In genomic region chr13:51645872-51646271, GRCm38 (mm10) we compare ENCODE assay signal across 8 mouse cellular contexts. TPM values are rescaled to one million over a fixed set of nuclear protein-coding genes. Genes with fewer than 3 reads are reported as not detected.
DNase-seq lines count a peak whose midpoint lies in the region; ATAC-seq and TF ChIP-seq lines count a peak whose summit lies in the region.

No protein-coding gene starts in this region.

- peak overlapping the region; percentile 64 for H3K4me3 ChIP-seq in layer of hippocampus, adult 2 months
- peak overlapping the region; percentile 81 for H3K4me3 ChIP-seq in hindbrain, embryonic 12.5 days
- H3K4me3 ChIP-seq in liver, embryonic 14.5 days (ENCODE audit: insufficient read depth in 1 of 2, low read depth in 2 of 2, low read length in 2 of 2) = peak overlapping the region; percentile 87 to 99
- H3K4me3 ChIP-seq in stomach, embryonic 15.5 days (replicated peaks) = peak overlapping the region; percentile 66

- DNase-seq in layer of hippocampus, adult 2 months (ENCODE audit: low spot score in 2 of 2) = no peak
- DNase-seq in layer of hippocampus, adult 11-12 months (ENCODE audit: low spot score) = no peak
- peak; percentile 59 for DNase-seq in c-Kit-positive CD71-positive TER-119-positive erythroid progenitor cells, embryonic 14.5 days (ENCODE audit: low spot score)
- DNase-seq in liver, embryonic 14.5 days (ENCODE audit: low read depth in 3 of 3, low spot score in 3 of 3) = peak; percentile 60 to 69 (median 67)
- DNase-seq in cerebellum, adult 9-11 months = no peak
- no peak for DNase-seq in layer of hippocampus, adult 18-20 months (ENCODE audit: low spot score in 2 of 2)

- no peak overlapping the region for H3K27ac ChIP-seq in layer of hippocampus, adult 2 months
- no peak overlapping the region for H3K27ac ChIP-seq in hindbrain, embryonic 12.5 days
- H3K27ac ChIP-seq in liver, embryonic 14.5 days = peak overlapping the region; percentile 94
- peak overlapping the region; percentile 78 for H3K27ac ChIP-seq in stomach, embryonic 15.5 days

- TF ChIP-seq CTCF in layer of hippocampus, adult 2 months (conservative IDR thresholded peaks at IDR 0.05) = no peak
- TF ChIP-seq CTCF in liver, embryonic 14.5 days (IDR thresholded peaks at IDR 0.05; ENCODE audit: low read depth) = no peak

- ATAC-seq in hindbrain, embryonic 12.5 days (ENCODE audit: low FRiP score) = no peak
- no peak for ATAC-seq in liver, embryonic 14.5 days (ENCODE audit: insufficient read depth)
- ATAC-seq in stomach, embryonic 15.5 days (ENCODE audit: insufficient read depth, low FRiP score, low read depth) = no peak

- peaks cover 11% of the 10 kb centered on the region for H3K4me1 ChIP-seq in hindbrain, embryonic 12.5 days
- peaks cover 15 to 17% of the 10 kb centered on the region in 2 experiments for H3K4me1 ChIP-seq in liver, embryonic 14.5 days (replicated peaks; ENCODE audit: control insufficient read depth in 2 of 2, insufficient read depth in 2 of 2, low read length in 1 of 2)
- peaks cover 16% of the 10 kb centered on the region for H3K4me1 ChIP-seq in stomach, embryonic 15.5 days

- H3K9ac ChIP-seq in hindbrain, embryonic 12.5 days = peak overlapping the region; percentile 77
- peak overlapping the region; percentile 100 for H3K9ac ChIP-seq in liver, embryonic 14.5 days (replicated peaks)
- peak overlapping the region; percentile 58 for H3K9ac ChIP-seq in stomach, embryonic 15.5 days

- no peaks in the 10 kb centered on the region for H3K9me3 ChIP-seq in hindbrain, embryonic 12.5 days (replicated peaks)
- no peaks in the 10 kb centered on the region for H3K9me3 ChIP-seq in liver, embryonic 14.5 days (ENCODE audit: control insufficient read depth, low read length)
- no peaks in the 10 kb centered on the region for H3K9me3 ChIP-seq in stomach, embryonic 15.5 days

- peak overlapping the region; percentile 85 for H3K4me2 ChIP-seq in hindbrain, embryonic 12.5 days (replicated peaks)
- H3K4me2 ChIP-seq in liver, embryonic 14.5 days (ENCODE audit: low read depth) = peak overlapping the region; percentile 97
- H3K4me2 ChIP-seq in stomach, embryonic 15.5 days = peak overlapping the region; percentile 62

- WGBS in hindbrain, embryonic 12.5 days = under 1% methylated on average over 7 of the region's 7 CpGs
- WGBS in liver, embryonic 14.5 days (ENCODE audit: insufficient replicate concordance) = under 1% methylated on average over 7 of the region's 7 CpGs
- WGBS in stomach, embryonic 15.5 days = 0% methylated on average over 7 of the region's 7 CpGs

- H3K36me3 ChIP-seq in hindbrain, embryonic 12.5 days = no peaks in the 10 kb centered on the region
- H3K36me3 ChIP-seq in liver, embryonic 14.5 days (replicated peaks; ENCODE audit: control insufficient read depth, insufficient read depth, low read depth) = peaks cover 19% of the 10 kb centered on the region
- no peaks in the 10 kb centered on the region for H3K36me3 ChIP-seq in stomach, embryonic 15.5 days

- no peak for TF ChIP-seq EP300 in liver, embryonic 14.5 days (IDR thresholded peaks at IDR 0.05; ENCODE audit: low read depth)

- no peaks in the 10 kb centered on the region for H3K27me3 ChIP-seq in hindbrain, embryonic 12.5 days
- no peaks in the 10 kb centered on the region for H3K27me3 ChIP-seq in liver, embryonic 14.5 days (ENCODE audit: control insufficient read depth, insufficient read depth, low read length)
- no peaks in the 10 kb centered on the region for H3K27me3 ChIP-seq in stomach, embryonic 15.5 days (replicated peaks)

RNA-seq across cellular contexts. Expression of gene Cks2, which starts 0.8 kb away (rescaled TPM):
- 1 to 10 TPM; 1.9 to 2.8 TPM for total RNA-seq in layer of hippocampus, adult 2 months (2021)
- polyA plus RNA-seq in hindbrain, embryonic 12.5 days (2016; fragmentation: Nextera tagmentation; extraction: Ambion mirVana) = 161 and 183 TPM in 2 replicates
- 241 and 279 TPM in 2 replicates for polyA plus RNA-seq in liver, embryonic 14.5 days (2012; rRNA removed)
- 487 and 490 TPM in 2 replicates for polyA plus RNA-seq in liver, embryonic 14.5 days (2014; fragmentation: Nextera tagmentation; extraction: Ambion mirVana)
- polyA plus RNA-seq in stomach, embryonic 15.5 days (2015; fragmentation: Nextera tagmentation; extraction: Ambion mirVana) = 304 and 342 TPM in 2 replicates
- total RNA-seq in layer of hippocampus, adult 18-20 months (2021) = 1 to 10 TPM; 2.1 to 2.2 TPM

RNA-seq across cellular contexts. Expression of gene Secisbp2, which starts 5.6 kb away (rescaled TPM):
- total RNA-seq in layer of hippocampus, adult 2 months (2021) = 10 to 100 TPM; 22.5 to 22.9 TPM
- 28.9 and 34.4 TPM in 2 replicates for polyA plus RNA-seq in hindbrain, embryonic 12.5 days (2016; fragmentation: Nextera tagmentation; extraction: Ambion mirVana)
- polyA plus RNA-seq in liver, embryonic 14.5 days (2012; rRNA removed) = 8.5 and 12.2 TPM in 2 replicates
- 11.8 and 12.5 TPM in 2 replicates for polyA plus RNA-seq in liver, embryonic 14.5 days (2014; fragmentation: Nextera tagmentation; extraction: Ambion mirVana)
- 27.1 and 27.3 TPM in 2 replicates for polyA plus RNA-seq in stomach, embryonic 15.5 days (2015; fragmentation: Nextera tagmentation; extraction: Ambion mirVana)
- 10 to 100 TPM; 17.5 to 18.2 TPM for total RNA-seq in layer of hippocampus, adult 18-20 months (2021)

Comparison
In these comparisons a context has a peak if more than half of its experiments do, and no peak if none do; other contexts are left out.
1. DNase-seq: peak in c-Kit-positive CD71-positive TER-119-positive erythroid progenitor cells, embryonic 14.5 days (single experiment) and liver, embryonic 14.5 days (3 of 3); none in layer of hippocampus, adult 2 months (0 of 2), layer of hippocampus, adult 11-12 months (single experiment), cerebellum, adult 9-11 months (single experiment) and layer of hippocampus, adult 18-20 months (0 of 2).
2. H3K27ac ChIP-seq: peak in liver, embryonic 14.5 days (single experiment) and stomach, embryonic 15.5 days (single experiment); none in layer of hippocampus, adult 2 months (single experiment) and hindbrain, embryonic 12.5 days (single experiment).
3. Peak in every context shown above with its lines, with median percentiles within 50 percentile points of each other: H3K4me3 ChIP-seq, H3K4me2 ChIP-seq and H3K9ac ChIP-seq.